Mouse (Mus musculus) lung, postnatal 0 days (tissue): ENCODE results near the gene Hist2h2aa1. TPM values are rescaled to one million over a fixed set of nuclear protein-coding genes. Genes with fewer than 3 reads are reported as not detected.
"Not testable (repeated sequence)": the region's sequence is repeated elsewhere in the genome, so short reads cannot be mapped to it uniquely, and the experiment has no call there.

ENCODE experiments used
- ATAC-seq: fragments of 200-750 bp; cut with Nextera tagmentation; 2 replicates; pipeline ENCODE4 v1.8.0; 2017; ENCODE audit warnings: moderate library complexity
- DNase-seq: peaks from one replicate; pipeline ENCODE4 v3.0.0-alpha.2; 2016; ENCODE audit warnings: low spot score
- H3K27ac ChIP-seq: fragments of 300-500 bp; sonication (generic); 2 replicates; pipeline ENCODE4 v1.5.1; 2014; ENCODE audit warnings: antibody characterized with exemption, mild to moderate bottlenecking, low read length, mixed read lengths
- H3K27me3 ChIP-seq: fragments of 300-500 bp; sonication (generic); replicated peaks from 2 replicates; pipeline ENCODE4 v1.6.1; 2014; ENCODE audit warnings: low read length, mixed read lengths; ENCODE audit not compliant: insufficient read depth
- H3K36me3 ChIP-seq: fragments of 300-500 bp; sonication (generic); 2 replicates; pipeline ENCODE4 v1.6.1; 2014; ENCODE audit warnings: low read length, mixed read lengths; ENCODE audit not compliant: insufficient read depth
- H3K4me1 ChIP-seq: fragments of 300-500 bp; sonication (generic); 2 replicates; pipeline ENCODE4 v1.6.1; 2014; ENCODE audit warnings: antibody characterized with exemption, low read depth, low read length, mixed read lengths; ENCODE audit not compliant: insufficient read depth
- H3K4me2 ChIP-seq: fragments of 300-500 bp; sonication (generic); replicated peaks from 2 replicates; pipeline ENCODE4 v1.6.1; 2014; ENCODE audit warnings: low read depth, mild to moderate bottlenecking, low read length, moderate library complexity, mixed read lengths
- H3K4me3 ChIP-seq: fragments of 300-500 bp; sonication (generic); 2 replicates; pipeline ENCODE4 v1.5.1; 2014; ENCODE audit warnings: low read depth, low read length
- H3K9ac ChIP-seq: fragments of 300-500 bp; sonication (generic); replicated peaks from 2 replicates; pipeline ENCODE4 v1.6.1; 2014; ENCODE audit warnings: low read depth, mild to moderate bottlenecking
- H3K9me3 ChIP-seq: fragments of 300-500 bp; sonication (generic); 2 replicates; pipeline ENCODE4 v1.6.1; 2016; ENCODE audit warnings: low read length, mixed read lengths
- CTCF ChIP-seq: IDR thresholded peaks from 2 replicates; pipeline ENCODE4 v1.5.1; 2016; ENCODE audit warnings: antibody characterized with exemption, mild to moderate bottlenecking
- EP300 ChIP-seq: IDR thresholded peaks from 2 replicates; pipeline ENCODE4 v1.6.1; 2016; ENCODE audit warnings: antibody characterized with exemption, mild to moderate bottlenecking, control low read depth
- WGBS: fragments of 180-500 bp; shearing (Covaris S2); extraction: QIAGEN DNeasy Blood & Tissue Kit; methylation state at CpG from one replicate; pipeline ENCODE4 v1.1.7; 2014; 5-methylcytosine and 5-hydroxymethylcytosine counted together
- polyA plus RNA-seq: library from polyadenylated mRNA; unstranded; fragments of >200 nt; fragmentation: Nextera tagmentation; extraction: Ambion mirVana; gene quantifications from 2 replicates; pipeline ENCODE4 v1.2.1, GENCODE M21; 2015

Hist2h2aa1 gene
- polyA plus RNA-seq, 1 experiment from 2014 or later, result 60.0 TPM

- H3K36me3 ChIP-seq, result no peaks in the 10 kb centered on the region
- H3K4me1 ChIP-seq, result peaks cover 3% of the 10 kb centered on the region; the same call in 1 of the 2 replicates
- H3K9ac ChIP-seq, result no peak overlapping the region
- WGBS, result 86% methylated on average over 17 of the region's 17 CpGs
- H3K27ac ChIP-seq, result no peak overlapping the region
- no peaks in the 10 kb centered on the region for H3K9me3 ChIP-seq
- ATAC-seq, result no peak
- no peak overlapping the region for H3K4me2 ChIP-seq
- no peak overlapping the region for H3K4me3 ChIP-seq
- no peak for TF ChIP-seq CTCF
- TF ChIP-seq EP300, result no peak
- DNase-seq, result no peak
- H3K27me3 ChIP-seq, result no peaks in the 10 kb centered on the region
Measured at GRCm38 (mm10) chr3:96273591-96274465, 28.5 kb downstream of the Hist2h2aa1 start.

GRCm38 (mm10) chr3:96277428-96277799 is 32.1 kb downstream of the Hist2h2aa1 start:
- H3K27me3 ChIP-seq, result no peaks in the 10 kb centered on the region
- peak overlapping the region; percentile 73 for H3K4me2 ChIP-seq
- peaks cover 3% of the 10 kb centered on the region; the same call in 1 of the 2 replicates for H3K4me1 ChIP-seq
- H3K9ac ChIP-seq, result no peak overlapping the region
- peak; percentile 64 for DNase-seq
- WGBS, result 13% methylated on average over 7 of the region's 8 CpGs
- H3K9me3 ChIP-seq, result no peaks in the 10 kb centered on the region
- TF ChIP-seq CTCF, result peak; percentile 40
- TF ChIP-seq EP300, result no peak
- H3K36me3 ChIP-seq, result no peaks in the 10 kb centered on the region
- peak; percentile 52 for ATAC-seq
- peak overlapping the region; percentile 43 for H3K27ac ChIP-seq
- peak overlapping the region; percentile 45 for H3K4me3 ChIP-seq

DNA sequence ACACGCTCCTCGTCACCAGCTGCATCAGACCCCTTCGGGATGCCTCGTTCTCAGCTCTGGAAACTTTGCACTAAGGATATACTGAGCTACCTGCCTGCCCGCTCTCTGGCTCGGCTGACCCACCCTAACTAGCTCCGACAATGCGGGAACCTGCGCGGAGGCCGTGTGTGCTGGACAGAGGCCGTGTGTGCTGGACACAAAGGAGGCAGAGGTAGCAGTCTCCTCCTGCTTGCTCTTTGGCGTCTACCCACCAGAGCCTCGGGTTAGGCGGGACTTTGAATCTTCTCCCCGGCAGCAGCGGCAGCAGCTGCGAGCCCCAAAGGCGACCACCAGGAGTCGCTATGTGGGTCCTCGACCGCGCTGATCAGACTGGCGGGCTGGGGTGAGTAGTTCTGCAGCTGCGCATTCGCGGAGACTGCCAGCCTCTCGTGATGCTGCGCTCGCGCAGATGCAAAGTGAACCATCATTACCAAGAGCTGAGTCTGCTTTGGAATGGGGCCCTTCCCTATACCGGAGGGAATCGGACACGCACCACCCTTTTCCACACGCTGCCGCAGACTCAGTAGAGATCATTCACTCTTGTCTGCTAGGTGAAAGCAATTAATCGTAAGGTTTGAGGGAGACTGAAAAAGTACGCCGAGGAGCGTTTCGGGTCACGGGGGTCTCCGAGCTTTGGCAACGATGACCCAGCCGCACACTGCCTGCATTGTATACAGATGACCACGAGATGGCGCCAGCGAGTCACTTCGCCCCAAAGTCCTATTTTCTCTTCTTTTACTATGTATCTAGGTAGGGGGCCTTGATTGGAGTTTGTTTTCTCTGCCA is 32.7 kb downstream of the Hist2h2aa1 start:
- H3K9ac ChIP-seq, result no peak overlapping the region
- H3K4me1 ChIP-seq, result peaks cover 3% of the 10 kb centered on the region; the same call in 1 of the 2 replicates
- no peaks in the 10 kb centered on the region for H3K27me3 ChIP-seq
- H3K4me2 ChIP-seq, result peak overlapping the region; percentile 73
- peak; percentile 93 for DNase-seq
- H3K27ac ChIP-seq, result peak overlapping the region; percentile 43
- TF ChIP-seq EP300 (no peak), CTCF (peak; percentile 83)
- no peaks in the 10 kb centered on the region for H3K36me3 ChIP-seq
- ATAC-seq, result peak; percentile 97
- no peaks in the 10 kb centered on the region for H3K9me3 ChIP-seq
- peak overlapping the region; percentile 45 for H3K4me3 ChIP-seq
- WGBS, result under 1% methylated on average over 49 of the region's 49 CpGs

- H3K27ac ChIP-seq, result no peak overlapping the region
- DNase-seq (no peak), ATAC-seq (no peak)
- 51% methylated on average over 6 of the region's 6 CpGs for WGBS
- TF ChIP-seq CTCF (peak; percentile 24; the same call in 1 of the 2 replicates), EP300 (no peak)
- H3K36me3 ChIP-seq, result no peaks in the 10 kb centered on the region
- H3K4me3 ChIP-seq, result no peak overlapping the region
- no peaks in the 10 kb centered on the region for H3K27me3 ChIP-seq
- H3K4me2 ChIP-seq, result no peak overlapping the region
- peaks cover 3% of the 10 kb centered on the region; the same call in 1 of the 2 replicates for H3K4me1 ChIP-seq
- H3K9ac ChIP-seq, result no peak overlapping the region
- no peaks in the 10 kb centered on the region for H3K9me3 ChIP-seq
Measured at GRCm38 (mm10) chr3:96280660-96281059, 35.4 kb downstream of the Hist2h2aa1 start.

DNA sequence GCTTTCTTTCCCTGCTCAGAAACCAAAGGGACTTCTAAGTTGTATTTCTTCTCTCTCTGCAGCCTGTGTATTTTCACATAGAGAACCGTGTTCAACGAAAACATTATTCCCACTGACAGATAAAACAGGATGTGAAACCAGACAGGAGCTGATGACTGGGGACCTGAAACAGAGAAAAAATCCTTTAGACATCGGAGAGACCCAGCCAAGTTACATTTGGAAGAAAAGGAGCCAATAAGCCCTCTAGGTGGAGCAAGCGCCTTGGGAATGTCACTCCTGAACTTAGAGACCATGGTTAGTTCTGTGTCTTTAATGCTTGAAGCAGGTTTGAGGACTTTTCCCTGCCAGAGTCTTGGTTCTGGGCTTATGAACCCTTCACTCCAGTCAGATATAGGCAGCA is 39.2 kb downstream of the Hist2h2aa1 start:
- Histone ChIP-seq H3K4me3 (no peak overlapping the region), H3K27me3 (no peaks in the 10 kb centered on the region), H3K36me3 (no peaks in the 10 kb centered on the region), H3K9me3 (no peaks in the 10 kb centered on the region), H3K4me1 (no peaks in the 10 kb centered on the region), H3K27ac (no peak overlapping the region), H3K9ac (no peak overlapping the region), H3K4me2 (no peak overlapping the region)
- DNase-seq (peak; percentile 64), ATAC-seq (no peak)
- peak; percentile 65 for TF ChIP-seq CTCF
- no peak for TF ChIP-seq EP300
- WGBS, result 16% methylated on average over 4 of the region's 4 CpGs

- not testable (repeated sequence) for H3K36me3 ChIP-seq, H3K4me1 ChIP-seq, H3K9me3 ChIP-seq, ATAC-seq, H3K4me2 ChIP-seq, DNase-seq, H3K9ac ChIP-seq, H3K4me3 ChIP-seq, H3K27me3 ChIP-seq, H3K27ac ChIP-seq
- WGBS, result 87% methylated on average over 11 of the region's 11 CpGs
- TF ChIP-seq CTCF, result peak; percentile 89
Measured at GRCm38 (mm10) chr3:96287334-96287733, 42.0 kb downstream of the Hist2h2aa1 start.
